Mouse (Mus musculus): Measurements from ENCODE around the gene Tspyl1.
"Not testable (repeated sequence)": the region's sequence is repeated elsewhere in the genome, so short reads cannot be mapped to it uniquely, and the experiment has no call there.

Gene Tspyl1

DNA sequence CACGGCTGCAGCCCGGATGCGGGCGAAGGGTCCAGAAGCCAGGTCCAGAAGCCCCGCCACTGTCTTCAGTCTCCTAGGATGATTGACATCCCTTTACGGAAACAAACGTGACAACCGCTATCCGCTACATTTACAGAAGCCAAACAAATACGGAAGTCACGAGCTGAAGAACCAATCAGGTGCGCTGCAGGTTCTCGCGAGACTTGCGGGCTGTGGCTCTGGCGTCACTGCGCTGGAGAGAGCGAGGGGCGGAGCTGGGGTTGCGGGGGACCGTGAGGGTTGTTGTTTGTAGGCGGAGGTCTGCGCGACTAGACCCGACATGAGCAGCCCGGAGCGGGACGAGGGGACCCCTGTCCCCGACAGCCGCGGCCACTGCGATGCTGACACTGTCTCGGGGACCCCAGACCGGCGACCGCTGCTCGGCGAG, at the start of gene Tspyl1:
Gene Tspyl1 (plus strand): TSS at position 229 of the 427 bp plus-strand sequence.
- peak; percentile 92 for DNase-seq (ENCODE audit: extremely low spot score, low read depth, low spot score)

DNA sequence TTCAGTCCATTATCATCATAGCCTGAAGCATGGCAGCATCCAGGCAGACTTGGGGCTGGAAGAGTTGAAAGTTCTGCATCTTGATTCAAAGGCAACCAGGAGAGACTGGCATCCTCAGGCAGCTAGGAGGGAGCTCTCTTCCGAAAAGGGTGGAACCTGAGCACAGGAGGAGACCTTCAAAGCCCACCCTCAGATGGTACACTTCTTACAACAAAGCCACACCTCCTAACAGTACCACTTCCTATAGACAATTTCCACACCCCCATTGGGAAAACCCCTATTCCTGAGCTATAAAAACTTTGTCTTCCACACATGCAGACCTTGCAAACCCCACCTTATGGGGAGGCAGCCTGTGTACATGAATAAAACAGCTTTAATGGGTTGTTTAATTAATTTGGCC, 48.6 kb upstream of the Tspyl1 start:
- no peak for DNase-seq (ENCODE audit: extremely low spot score, low read depth, low spot score)

DNA sequence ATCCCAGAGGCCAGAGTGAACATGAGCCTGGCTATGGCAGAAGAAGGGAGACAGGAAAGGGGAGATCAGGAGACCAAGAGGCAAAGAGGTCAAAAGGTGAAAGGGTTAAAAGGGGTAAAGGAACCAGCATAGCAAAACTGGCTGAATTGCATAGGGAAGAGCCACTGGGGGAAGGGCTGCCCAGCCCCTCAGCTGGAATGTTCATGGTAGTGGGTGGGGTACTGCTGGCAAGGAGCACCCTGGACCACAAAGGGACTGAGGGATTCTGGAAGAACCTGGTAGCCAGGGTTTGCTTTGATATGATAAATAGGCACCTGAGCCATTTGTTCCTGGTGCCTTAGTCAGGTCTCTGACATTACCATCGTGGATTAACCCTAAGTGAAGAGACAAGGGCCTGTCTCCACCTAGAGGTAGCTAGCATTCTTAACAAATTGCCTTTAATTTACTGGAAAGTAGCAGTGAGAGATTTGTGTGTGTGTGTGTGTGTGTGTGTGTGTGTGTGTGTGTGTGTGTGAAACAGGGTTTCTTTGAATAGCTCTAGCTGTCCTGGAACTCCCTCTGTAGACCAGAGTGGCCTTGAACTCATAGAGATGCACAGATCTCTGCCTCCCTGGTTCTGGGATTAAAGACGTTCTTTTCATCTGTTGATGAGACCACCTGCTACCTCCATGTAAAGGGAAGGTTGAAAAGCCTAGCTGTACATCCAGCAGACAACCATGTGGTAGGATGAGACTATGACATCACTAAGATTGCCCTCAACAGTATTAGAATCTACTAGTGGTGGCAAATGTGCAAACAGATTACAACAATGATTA, 47.9 kb upstream of the Tspyl1 start:
- DNase-seq (ENCODE audit: extremely low spot score, low read depth, low spot score) = no peak

DNA sequence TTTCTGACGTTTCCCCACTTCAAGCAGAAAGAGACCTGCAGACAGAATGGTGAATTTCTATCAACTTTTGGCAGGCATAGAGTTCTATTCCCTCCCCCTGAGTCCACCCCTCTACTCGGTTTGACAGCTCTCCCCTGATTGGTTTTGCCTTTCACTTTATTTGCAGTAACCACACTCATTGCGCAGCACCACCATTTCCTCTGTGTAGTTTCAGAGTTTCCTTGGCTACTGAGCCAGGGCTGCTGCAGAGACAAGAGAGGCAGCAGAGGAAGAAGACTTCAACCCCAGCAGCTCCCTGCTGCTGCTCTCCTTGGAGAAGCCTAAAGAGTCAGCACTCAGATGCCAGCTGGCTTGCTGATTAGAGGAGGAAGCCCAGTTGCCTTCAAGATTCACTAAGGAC, 46.6 kb upstream of the Tspyl1 start:
- DNase-seq (ENCODE audit: extremely low spot score, low read depth, low spot score) = no peak

DNA sequence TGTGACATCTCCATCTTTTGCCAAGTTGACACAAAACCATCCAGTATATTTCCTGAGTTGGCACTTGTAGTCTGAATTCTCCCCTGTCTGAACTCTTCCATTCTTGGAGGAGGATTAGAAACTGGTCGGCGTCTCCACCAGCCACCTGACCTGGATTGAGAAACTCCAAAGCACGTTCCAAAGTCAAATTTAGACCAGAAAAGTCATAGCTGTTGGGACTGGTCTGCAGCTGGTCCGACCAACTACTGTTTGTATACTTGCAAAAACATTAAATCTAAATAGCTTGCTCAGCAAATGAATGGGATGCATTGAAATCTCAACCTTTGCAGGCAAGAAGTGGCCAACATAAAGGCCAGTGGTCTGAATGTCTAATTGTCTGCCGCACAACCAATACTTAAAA, 45.4 kb upstream of the Tspyl1 start:
- DNase-seq (ENCODE audit: extremely low spot score, low read depth, low spot score) = no peak

DNA sequence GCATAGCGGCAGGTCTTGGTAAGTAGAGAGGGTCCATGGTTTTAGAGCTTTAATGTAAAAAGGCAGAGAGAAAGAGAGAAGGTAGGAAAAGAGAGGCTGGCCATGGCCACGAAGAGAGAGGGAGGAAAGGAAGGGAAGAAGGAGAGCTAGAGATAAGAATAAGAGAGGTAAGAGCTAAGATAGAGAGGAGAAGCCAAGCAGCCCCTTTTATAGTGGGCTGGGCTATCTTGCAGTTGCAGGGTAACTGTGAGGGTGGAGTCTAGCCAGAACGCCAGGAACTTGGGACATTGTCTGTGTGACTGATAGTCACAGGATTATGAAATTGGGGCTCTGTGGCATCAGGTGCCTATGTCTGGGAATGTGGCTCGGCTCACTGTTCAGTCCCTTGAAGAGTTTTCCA, 43.5 kb upstream of the Tspyl1 start:
- no peak for DNase-seq (ENCODE audit: extremely low spot score, low read depth, low spot score)

DNA sequence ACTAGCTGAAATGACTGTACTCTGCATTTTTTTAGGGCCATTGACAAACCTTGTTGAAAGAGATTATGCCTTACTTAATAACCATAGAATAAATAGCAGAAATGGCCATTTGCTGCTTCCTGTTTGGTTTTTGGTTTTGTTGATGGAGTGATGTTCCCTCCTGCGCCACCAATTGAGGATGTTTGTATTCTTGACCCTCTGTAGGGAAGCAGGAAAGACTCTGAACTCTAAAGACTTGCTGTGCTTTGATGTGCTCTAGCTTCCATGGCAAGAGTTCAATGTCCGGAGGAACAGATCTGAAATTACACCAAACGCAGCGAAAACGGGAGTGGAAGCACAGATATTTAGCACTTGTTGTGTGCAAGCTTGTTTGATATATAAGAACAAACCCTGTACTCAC, 37.2 kb upstream of the Tspyl1 start:
- DNase-seq (ENCODE audit: extremely low spot score, low read depth, low spot score) = no peak

DNA sequence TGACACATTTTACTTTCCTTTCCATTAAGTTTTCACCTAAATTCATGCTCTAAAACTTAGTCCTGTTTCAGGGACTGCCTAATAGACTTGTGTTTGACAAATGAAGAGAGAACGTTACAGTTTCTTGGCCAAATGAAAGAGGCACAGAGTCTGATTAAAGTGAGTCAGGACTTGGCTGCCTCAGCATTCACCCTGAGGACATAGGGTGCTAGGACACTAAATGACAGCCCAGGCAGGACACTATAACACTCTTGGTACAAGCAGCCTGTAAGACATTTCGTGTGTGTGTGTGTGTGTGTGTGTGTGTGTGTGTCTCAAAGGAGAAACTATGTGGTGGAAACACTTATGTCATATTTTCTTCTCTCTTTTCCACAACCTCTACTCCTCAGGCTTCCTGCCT, 35.9 kb upstream of the Tspyl1 start:
- DNase-seq (ENCODE audit: extremely low spot score, low read depth, low spot score) = no peak

DNA sequence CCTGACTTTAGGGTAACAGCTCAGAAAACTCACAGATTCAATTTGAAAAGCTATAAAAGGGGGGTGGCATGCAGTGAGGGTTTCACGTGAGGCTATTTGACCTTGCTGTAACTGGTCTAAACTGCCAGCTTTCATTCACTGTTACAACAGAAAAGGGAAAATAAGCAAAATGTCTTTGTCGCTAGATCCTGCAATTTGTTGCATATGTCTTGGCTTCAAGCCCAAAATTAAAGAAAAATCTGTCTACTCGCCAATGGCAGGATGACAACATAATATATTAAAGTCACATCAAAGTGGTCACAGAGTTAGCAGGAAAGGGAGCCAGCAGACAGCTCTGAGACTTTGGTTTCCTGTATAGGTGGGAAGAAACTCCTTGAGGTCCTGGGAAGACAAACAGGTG, 34.2 kb upstream of the Tspyl1 start:
- DNase-seq (ENCODE audit: extremely low spot score, low read depth, low spot score) = no peak

DNA sequence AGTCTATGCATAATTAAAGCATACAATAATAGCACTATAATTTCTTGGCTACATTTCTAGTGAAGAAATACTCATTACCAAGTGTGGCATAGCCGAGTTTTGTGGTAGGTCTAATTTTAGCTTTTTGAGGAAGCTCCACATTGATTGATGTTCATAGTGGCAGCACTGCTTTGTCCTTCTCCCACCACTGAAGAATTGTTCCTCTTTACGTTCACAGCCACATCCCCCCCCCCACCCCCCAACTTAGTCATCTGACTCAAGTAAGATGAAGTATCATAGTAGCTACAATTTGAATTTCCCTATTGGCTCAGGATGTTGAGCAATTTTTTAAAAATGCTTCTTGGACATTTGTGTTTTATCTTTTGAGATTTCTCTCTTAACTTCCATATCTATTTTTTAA, 32.4 kb upstream of the Tspyl1 start:
- DNase-seq (ENCODE audit: extremely low spot score, low read depth, low spot score) = no peak

DNA sequence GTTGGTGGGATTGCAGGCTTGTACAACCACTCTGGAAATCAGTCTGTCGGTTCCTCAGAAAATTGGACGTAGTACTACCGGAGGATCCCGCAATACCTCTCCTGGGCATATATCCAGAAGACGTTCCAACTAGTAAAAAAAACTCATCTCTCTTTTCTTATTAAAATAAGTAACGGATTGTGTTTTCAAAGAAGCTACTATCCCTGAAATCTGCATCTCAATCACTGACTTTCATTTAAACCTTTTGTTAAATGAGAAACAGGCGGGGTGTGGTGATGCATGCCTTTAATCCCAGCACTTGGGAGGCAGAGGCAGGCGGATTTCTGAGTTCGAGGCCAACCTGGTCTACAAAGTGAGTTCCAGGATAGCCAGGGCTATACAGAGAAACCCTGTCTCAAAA, 29.2 kb upstream of the Tspyl1 start:
- DNase-seq (ENCODE audit: extremely low spot score, low read depth, low spot score) = not testable (repeated sequence)

DNA sequence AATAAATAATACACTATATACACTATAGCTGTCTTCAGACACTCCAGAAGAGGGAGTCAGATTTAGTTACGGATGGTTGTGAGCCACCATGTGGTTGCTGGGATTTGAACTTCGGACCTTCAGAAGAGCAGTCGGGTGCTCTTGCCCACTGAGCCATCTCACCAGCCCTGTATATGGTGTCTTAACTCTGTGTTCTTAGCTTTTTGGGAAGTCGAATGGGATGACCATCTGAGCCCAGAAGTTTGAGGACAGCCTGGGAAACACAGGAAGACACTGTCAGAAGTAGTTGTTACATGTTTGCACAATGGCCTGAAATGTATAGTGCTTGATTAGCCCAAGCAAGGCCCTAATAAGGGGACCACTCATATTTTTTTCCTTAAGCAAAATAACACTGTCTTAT, 16.9 kb upstream of the Tspyl1 start:
- DNase-seq (ENCODE audit: extremely low spot score, low read depth, low spot score) = no peak

DNA sequence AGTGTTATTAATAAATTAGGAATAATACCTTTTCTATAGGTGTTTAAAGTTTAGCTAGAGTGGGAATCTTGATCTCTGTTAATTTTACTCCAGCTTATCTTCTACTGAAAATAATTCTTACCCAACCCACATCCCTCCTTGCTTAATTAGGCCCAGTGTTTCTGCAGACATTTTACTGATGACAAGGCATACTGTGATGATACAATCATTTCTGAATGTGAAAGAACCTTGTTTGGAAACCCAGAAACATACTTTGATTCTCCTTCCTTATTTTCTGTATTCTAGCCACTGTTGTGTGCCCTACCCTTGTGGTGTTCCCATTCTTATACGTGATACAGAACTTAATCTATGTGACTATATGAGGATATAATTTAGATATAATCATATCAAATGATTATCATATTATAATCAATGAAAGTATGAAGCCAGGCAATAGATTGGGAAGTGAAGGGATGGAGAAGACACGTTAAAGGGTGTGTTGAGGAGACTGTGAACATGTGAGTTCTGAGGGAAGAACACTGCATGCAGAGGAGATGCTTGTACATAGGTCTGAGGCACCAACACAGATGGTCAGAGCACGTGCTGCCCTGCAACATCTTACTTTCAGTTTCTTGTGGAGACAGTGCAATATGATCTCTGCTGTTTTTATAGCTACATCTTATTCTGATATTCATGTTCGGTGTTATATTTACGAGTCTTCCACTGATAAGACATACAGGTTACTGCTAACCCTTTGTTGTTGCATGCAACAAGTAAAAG, 14.5 kb upstream of the Tspyl1 start:
- no peak for DNase-seq (ENCODE audit: extremely low spot score, low read depth, low spot score)

DNA sequence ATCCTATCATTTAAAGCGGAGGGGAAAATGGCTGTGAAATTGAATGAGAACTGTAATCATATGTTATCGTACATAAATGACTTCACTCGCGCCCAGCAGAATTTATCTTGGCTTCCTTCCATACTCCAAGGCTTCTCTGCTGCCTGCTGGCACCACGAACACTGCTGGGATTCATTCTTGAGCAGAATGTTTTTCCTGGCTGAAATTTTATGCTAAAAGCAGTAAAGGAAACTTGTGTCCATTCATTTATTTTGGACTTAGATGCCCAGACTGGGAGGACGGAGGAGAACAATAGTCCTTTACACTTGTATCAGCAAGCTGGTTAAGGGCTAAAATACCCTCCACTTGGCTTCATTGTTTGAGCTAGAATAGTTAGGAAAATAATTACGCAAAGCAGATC, 10.3 kb upstream of the Tspyl1 start:
- no peak for DNase-seq (ENCODE audit: extremely low spot score, low read depth, low spot score)

DNA sequence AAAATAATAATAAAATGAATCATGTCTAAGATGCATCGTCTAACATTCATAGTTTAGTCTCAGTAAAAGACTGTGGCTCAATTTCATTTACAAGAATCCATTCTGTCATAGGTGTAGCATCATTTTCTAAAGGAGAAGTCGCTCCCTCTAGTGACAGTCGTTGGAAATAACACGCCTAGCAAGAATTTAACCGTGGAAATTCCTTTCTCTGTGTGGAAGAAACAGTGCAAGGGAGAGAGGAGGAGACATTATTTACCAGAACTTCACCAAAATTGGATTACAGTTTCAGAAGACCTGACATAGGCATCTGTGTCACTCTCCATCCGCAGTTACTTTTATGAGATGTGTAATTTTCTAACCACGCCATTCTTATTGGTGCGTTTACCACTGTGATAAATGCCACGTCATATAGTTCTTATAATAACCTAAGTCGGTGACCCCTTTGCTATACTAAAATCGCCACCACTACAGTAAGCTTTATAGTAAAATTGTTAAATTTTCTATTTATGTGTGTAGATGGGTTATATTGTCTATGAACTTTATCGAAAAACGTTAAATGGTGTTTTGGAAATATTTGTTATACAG, 1.3 kb upstream of the Tspyl1 start:
- DNase-seq (ENCODE audit: extremely low spot score, low read depth, low spot score) = peak; percentile 64

DNA sequence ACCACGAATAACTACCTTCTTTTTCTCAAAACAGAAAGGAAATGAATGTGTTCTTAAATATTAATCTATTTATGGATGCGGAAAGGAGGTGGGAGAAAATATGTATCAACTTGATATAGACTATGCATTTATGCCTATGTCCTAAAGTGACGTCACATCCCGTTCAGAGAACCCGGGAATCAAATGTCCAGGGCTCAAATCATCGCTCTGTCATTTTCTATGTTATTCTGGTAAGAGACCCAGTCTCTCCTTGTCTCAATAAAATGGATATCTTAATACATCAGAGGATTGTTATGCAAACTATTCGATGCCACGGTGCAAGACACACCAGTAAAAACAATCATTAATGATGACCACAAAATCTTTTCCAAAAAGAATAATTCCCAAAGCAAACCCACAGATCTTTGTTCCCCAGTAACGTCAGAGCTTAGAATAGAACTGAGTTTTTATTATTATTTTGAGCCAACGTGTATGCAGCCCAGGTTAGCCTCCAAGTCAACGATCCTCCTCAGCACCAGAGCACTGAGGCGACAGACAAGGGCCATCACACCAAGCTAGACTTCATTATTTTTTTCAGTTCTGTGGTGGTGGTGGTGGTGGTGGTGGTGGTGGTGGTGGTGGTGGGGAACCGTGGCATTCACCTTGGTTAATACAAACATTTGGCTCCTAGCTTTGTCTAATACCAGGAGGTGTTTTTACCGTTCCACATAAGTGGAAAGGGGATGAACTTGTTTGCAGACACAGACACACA, 604 bp upstream of the Tspyl1 start:
- no peak for DNase-seq (ENCODE audit: extremely low spot score, low read depth, low spot score)

DNA sequence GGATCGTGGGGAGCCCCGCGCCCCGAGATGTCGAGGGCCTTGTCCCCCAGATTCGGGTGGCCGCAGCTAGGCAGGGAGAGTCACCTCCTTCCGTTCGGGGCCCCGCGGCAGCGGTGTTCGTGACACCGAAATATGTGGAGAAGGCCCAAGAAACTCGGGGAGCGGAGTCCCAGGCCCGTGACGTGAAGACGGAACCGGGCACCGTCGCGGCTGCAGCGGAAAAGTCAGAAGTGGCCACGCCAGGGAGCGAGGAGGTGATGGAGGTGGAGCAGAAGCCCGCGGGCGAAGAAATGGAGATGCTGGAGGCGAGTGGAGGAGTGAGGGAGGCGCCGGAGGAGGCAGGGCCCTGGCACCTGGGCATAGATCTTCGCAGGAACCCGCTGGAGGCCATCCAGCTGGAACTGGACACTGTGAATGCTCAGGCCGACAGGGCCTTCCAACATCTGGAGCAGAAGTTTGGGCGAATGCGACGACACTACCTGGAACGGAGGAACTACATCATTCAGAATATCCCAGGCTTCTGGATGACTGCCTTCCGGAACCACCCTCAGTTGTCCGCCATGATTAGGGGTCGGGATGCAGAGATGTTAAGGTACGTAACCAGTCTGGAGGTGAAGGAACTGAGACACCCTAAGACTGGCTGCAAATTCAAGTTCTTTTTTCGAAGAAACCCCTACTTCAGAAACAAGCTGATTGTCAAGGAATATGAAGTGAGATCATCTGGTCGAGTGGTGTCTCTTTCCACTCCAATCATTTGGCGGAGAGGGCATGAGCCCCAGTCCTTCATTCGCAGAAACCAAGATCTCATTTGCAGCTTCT, 639 bp downstream of the Tspyl1 start:
- DNase-seq (ENCODE audit: extremely low spot score, low read depth, low spot score) = no peak

DNA sequence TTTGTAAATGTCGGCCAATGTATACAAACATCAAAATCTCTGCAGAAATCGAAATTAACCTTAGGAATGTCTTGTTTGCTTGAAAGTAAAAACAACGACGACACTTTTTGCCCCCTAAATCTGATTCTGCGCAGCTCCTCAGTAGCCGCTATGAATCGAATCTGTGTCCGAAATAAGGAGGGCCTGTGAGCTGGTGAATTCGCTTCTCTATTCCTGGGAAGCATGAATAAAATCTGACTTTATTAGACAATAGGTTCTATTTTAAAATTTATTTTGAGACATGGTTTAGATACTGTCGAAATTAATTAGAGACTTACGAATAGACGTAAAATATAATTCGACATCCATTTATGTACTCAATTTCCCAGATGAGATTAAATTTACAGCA, 14.9 kb downstream of the Tspyl1 start:
- DNase-seq (ENCODE audit: extremely low spot score, low read depth, low spot score) = no peak

DNA sequence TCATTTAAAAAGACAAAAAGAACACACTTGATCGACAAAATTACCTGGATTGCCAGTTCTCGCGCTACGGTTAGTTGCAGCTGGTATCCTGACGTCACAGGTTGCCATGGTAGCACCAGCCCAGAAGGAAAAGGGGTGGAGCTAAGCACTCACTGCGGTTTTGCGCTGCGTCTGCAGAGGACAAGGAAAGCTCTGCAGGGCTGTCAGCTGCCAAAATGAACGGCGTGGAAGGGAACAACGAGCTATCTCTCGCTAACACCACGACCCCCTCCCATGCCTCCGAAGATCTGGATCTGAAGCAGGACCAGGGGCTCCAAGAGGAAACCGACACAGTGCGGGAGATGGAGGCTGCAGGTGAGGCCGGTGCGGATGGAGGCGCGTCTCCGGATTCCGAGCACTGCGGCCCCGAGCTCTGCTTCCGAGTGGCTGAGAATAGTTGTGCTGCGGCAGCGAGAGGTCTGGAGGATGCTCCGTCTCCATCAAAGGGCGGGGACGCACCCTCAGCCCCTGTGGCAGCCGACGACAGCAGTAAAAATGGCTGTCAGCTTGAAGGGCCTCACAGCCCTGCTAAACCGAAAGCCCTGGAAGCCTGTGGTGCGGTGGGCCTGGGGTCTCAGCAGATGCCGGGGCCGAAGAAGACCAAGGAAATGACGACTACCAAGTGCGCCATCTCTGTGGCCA, 15.4 kb downstream of the Tspyl1 start, which contains the start of gene Tspyl4:
Gene Tspyl4 (plus strand): TSS at position 144 of the 681 bp plus-strand sequence.
- peak; percentile 96 for DNase-seq (ENCODE audit: extremely low spot score, low read depth, low spot score)
